Mouse (Mus musculus): ENCODE data around the gene 4931409K22Rik.

4931409K22Rik gene

DNA sequence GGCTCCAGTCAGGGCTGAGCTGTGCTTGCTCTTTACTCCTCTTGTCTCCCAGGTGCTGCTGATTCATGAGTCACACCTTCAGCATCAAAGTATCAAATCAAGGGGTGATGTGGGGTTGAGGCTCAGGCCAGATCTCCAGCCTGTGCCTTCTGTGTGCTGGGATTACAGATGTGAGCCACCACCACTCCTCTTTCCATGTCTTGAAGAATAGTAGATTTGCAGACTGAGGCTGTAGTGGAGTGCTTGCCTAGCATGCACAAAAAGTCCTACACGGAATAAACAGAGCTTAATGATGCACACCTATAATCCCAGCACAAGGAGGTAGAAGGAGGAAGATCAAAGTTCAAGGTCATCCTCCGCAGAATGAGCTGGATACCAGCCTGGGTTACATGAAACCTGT, at the start of gene 4931409K22Rik:
TSS of gene 4931409K22Rik (minus strand) at position 101 of the 400 bp plus-strand sequence.
- in situ Hi-C loops (cut with MboI; ENCODE audit: low sequenced_read_pairs), result no loop called here

DNA sequence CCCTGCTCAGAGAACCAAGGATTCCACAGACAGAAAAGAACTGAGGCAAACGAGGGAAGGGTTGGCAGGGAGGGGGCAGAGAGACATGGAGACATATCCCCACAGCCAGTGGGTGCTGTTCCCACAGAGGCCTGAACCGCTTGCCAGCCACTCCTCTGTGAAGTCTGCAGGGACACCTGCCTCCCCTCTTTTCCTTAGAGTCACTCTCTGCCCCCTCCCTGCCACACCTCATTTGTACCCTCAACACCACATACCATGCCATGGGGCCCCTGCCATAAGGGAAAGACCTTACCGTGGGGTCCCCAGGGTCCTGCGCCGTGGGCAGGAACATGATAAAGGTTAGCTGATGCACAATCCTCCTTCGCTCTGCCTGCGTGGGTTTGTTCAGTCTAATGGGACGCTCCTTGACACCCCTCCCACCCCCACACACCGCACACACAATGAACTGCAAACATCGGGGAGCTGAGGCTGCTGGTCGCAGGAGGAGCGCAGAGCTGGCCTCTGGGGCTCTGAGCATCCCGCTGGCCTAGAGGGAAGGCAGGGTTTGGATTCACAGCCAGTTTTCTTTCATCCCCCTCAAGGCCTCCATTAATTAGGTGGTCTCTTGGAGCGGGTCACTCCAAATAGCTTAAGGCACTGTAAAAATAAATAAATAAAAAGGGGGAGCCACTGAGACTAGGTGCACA, 49.5 kb upstream of the 4931409K22Rik start:
- in situ Hi-C loops (cut with MboI; ENCODE audit: low sequenced_read_pairs), result no loop called here

DNA sequence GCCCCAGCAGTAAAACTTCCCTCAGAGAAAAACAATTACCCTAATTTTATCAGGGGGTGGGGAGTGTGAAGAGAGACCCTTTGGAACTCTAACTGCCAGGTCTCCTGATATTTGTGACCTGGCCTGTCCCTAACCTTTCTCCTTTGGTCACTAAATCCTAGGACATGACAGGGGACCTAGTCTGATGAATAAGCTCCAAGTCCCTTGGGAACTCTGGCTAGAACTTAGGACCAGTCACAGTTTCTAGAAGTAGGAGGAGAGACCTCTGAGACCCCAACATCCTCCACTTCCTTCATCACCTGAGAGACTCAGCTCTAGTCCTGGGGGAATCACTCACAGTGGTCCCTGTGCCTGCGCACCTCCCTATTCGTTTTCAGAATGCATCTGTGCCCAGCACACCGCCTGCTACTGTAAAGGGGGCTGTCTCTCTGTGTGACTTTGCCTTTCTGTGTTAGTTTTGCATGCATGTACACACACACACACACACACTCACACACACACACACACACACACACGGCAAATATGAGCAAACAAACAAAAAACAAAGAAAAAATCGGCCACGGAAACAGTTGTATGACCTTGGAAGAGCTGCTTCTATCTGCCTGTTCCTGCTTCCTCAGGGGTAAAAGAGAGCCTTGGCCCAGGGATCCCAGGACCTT, 48.8 kb upstream of the 4931409K22Rik start:
- in situ Hi-C loops (cut with MboI; ENCODE audit: low sequenced_read_pairs), result no loop called here

DNA sequence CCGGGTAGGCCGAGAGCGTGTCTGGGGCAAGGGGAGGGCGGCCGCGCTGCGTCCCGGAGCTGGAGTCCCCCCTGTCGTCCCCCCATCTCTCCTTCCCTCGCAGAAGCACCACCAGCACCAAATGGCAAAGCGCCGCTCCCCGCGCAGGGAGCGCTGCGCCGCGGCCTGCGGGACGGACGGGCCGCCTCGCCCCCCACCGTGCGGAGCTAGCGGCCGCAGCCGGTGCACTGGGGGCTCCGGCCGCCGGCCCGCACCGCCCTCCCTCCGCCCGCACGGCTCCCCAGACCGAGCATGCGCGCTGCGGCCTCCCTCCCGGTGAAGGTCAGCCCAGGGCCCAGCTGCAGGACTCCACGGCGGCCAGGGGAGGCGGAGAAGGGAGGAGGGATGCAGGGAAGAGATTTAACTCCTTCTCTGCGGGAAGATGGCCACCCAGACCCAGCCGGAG, 48.1 kb upstream of the 4931409K22Rik start:
- in situ Hi-C loops (cut with MboI; ENCODE audit: low sequenced_read_pairs), result no loop called here

DNA sequence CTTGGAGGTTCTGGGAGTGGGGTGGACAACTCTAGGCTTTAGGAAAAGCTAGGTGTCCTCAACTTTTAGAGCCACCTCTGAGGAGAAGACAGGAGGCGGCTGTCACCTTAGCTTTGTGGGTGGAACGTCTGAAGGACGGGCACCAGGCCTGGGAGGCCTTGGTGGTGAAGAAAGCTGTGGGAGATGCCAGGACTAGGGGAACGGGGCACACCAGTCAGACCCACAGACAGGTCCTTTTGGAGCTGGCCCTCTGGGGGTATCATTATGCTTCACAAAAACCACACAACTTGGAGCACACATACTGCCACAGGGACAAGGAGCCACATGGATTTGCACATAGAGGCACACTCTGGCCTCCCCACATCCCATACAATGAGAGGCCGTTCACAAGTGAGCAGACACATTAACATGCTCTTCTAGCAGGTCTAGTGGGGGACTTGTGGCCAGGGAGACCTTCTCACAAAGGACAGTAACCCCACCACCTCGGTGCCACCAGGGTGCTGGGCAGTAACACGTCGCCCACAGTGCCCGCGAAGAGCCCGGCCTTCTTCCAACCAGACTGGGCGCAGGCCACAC, 47.6 kb upstream of the 4931409K22Rik start:
- in situ Hi-C loops (cut with MboI; ENCODE audit: low sequenced_read_pairs), result no loop called here

DNA sequence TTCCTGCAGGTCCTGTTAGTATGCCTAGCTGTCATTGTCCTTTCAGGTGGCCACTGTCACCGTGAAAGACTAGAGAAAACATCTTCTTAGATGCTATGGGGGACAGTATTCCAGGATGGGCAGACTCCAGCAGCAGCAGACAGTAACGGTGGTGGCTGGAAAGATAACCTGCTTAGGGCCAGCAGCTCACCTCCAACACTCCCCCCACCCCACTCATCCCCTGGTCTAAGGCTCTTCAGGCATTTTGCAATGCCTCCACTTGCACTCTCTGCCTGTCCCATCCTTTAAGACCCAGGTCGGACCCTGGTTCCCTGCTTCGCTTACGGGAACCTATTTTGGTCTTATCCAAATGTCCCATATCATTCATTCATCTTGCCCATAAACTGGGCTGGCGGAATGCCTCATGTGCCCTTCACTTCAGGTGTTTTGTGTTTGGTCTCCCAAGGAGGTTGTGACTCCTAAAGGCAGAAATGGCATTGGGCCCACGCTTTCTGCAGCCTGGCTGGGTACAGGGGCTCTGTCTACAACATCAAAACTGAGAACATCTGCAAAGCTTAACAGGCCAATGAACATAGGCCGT, 46.9 kb upstream of the 4931409K22Rik start:
- in situ Hi-C loops (cut with MboI; ENCODE audit: low sequenced_read_pairs), result no loop called here

DNA sequence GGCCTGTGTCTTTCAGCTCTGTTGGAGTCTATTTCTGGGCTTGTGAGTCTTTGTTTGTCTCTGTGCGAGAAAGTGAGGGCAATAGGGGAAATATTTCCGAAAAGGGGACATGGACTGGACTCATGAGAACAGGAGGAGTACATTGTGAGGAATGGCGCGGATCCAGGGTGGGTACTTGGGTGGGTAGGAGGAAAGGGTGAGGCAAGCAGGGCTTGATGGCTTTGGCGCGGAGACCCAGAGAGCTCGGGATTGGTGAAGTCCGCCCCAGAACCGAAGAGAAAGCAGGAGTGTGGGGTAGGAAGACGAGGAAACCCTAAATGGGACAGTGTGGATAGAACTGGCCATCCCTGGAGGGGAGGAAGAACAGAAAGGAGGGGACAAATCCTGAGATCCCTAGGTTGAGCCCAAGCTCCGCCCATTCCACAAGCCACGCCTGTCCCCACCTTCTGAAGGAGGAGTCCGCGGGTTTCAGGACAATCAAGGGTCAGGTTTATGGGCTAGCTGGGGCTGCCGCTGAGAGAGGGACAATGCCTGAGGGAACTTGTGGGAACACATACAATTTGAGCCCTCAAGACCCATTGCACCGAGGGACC, 46.2 kb upstream of the 4931409K22Rik start:
- in situ Hi-C loops (cut with MboI; ENCODE audit: low sequenced_read_pairs), result no loop called here

DNA sequence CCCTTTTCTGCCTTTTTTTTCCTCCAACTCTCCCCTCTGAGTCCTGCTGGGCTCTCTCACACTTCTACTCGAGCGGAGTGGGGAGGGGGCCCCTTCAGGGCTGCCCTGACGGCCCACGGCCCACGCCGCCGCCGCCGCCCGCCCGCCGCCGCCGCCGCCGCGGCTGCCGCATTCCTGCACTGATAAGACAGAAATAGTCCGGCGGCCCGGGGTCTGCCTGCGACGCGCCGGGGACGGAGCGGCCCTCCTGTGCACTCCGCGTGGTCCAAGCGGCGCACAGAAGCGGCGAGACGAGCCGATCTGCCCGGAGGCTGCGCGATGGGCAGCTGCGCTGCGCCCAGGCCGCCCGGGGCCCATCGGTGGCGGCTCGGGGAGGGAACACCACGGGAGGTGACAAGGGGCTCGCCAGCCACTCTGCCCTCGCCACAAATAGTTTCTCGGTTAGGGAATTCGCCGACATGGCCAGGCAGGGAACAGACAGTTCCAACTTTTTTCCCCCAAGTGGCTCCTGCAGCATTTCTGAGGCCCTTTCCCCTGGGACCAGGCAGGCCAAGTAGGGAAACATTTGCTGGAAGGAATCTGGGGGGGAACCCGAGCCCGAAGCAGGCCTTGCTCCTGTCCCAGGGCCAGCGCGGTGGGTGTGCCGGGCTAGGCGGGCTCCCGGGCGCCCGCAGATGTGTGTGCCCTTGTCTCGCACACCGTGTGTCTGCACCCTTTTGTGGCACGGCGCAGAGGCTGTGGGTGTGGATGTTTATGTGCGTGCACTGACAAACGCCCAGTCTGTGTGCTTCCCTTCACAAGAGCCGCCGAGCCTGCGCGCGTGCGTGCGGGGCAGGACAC, 45.5 kb upstream of the 4931409K22Rik start:
- in situ Hi-C loops (cut with MboI; ENCODE audit: low sequenced_read_pairs), result no loop called here

DNA sequence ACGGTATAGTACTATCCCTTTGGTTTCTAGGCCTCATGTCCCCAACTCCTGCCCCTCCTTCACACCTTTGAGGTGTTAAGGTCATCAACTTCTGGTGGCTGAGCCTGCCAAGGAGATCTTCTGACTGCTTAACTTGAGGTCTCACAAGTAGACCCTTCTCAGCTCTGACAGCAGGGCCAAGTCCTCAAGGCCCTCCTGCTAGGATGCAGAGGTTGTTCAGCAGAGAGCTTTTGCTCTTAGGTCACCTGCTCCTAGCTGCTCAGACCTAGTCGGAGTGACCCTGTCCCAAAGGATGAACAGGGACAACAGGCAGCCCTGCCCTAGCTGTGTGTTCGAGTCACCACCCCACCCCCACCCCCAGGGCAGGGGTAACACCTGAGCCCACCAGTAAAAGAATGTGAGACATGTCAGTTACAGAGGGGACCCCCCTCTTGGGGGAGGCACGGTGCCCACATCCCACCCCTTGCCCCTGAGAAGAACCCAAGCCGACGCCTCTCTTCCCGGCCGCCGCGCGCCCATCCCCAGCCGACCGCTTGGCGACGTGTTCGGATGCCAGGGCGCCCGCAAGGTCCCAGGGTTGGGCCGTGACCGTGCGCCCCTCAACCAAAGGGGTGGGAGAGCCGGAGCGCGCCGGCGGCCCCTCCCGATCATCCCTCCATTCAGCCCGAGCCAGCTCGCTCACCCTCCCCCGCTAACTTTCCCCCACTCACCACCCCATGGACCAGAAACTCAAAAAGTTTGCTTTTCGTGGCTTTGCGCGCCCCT, 44.6 kb upstream of the 4931409K22Rik start:
- in situ Hi-C loops (cut with MboI; ENCODE audit: low sequenced_read_pairs), result no loop called here

DNA sequence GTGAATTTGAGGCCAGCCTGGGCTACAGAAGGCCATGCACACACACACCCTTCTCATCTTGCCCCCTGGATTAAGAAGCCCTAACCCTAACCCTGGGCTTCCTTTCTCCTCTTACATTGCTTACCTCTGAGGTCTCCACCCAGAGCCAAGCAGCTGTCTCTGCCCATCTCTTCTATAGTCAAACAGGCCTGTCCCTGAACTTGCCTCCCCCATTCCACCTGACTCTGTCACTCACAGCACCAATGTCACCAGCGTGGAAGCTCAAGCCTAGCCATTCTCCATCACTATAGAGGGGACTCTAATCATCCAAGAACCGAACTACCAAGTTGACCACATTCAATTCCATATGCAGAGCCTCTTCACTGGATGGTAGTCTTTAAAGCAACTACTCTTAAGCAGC, 43.6 kb upstream of the 4931409K22Rik start:
- in situ Hi-C loops (cut with MboI; ENCODE audit: low sequenced_read_pairs), result no loop called here

DNA sequence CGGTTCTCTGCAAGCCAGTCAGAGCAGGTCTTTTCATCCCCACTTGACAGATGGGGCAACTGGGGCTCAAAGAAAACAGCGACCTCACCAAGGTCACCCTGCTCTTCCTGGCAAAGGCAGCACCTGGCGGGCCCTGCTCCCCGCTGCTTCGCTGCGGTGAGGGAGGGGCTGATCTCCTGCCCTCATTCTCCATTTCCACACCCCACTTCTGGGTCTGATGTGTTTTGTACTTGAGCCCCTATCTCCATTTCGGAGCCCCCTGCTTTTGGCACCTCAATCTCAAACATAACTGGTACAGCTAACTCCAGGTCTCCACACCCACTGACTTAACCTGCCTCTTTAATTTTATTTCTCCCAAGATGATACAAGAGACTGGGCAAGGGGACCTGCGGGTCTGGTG, 42.5 kb upstream of the 4931409K22Rik start:
- in situ Hi-C loops (cut with MboI; ENCODE audit: low sequenced_read_pairs), result no loop called here

DNA sequence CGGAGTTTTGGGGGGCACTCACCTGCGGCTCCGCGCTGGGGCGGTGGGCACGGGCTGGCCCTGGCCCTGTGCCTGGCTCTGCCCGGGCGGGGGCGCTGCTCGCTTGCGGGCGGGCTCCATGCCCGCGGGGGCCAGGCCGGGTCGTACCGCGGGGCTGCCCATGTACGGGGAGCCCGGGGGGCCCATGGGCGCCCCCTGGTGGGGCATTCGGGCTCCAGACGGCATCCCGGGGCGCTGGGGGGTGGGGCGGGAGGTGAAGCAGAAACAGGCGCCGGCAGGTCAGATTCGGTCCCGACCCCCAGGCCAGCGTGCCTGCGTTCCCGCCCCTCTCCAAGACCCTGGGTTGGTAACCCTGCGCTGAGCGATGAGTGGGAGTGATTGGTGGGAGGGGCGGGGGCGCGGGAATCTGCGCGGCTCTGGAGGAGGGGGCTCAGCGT, 42.0 kb upstream of the 4931409K22Rik start:
- in situ Hi-C loops (cut with MboI; ENCODE audit: low sequenced_read_pairs), result no loop called here

DNA sequence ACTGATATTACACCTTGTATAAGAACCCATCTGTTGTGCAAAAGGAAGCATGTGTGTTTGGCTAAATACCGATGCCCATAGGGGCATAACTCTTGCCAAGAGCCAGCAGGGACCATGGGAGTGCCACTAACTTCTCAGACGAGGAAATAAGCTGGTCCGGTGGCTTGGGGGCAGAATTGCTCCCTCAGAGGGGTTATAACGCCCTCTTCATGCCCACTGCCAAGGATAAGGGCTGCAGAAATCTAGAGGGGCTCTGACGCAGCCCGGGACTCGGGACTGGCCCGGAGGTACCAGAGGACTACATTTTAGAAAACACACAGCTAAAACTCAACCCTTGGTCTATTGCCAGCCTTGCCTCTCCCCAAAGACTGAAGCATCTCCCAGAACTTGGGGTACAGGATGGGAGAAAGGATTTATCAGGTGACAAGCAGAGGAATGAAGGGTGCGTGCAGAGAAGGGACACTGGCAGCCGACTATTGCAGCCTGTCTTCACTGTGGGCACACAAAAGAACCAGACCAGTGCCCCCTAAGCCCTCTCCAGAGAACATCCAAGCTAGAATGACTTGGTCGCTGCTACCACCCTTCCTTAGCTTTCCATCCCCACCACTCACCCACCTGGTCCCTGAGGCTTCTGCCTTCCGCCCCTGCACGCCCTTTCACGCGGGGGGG, 41.4 kb upstream of the 4931409K22Rik start:
- in situ Hi-C loops (cut with MboI; ENCODE audit: low sequenced_read_pairs), result no loop called here

DNA sequence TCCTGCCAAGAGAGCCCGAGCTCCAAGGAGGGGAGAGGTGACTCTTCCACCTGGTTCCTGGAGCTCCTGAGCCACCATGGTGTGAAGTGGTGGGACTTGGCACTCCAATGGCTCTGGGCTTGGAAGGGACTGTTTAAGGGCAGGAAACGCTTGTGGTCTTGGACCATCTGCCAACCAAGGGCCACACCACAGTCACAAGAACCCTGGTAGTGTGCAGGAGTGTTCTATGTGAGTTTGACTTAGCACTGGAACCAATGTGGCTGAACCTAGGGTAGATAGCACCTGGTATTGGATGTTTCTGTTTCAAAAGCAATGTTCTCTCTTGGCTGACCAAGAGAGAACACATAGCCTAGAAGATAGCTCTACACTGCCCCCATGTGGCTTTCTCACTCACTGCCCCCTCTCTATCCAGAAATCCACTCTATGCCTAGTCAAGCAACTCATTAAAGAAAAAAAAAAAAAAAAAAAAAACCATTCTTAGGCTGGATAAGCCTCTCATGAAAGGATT, 40.7 kb upstream of the 4931409K22Rik start:
- in situ Hi-C loops (cut with MboI; ENCODE audit: low sequenced_read_pairs), result no loop called here

DNA sequence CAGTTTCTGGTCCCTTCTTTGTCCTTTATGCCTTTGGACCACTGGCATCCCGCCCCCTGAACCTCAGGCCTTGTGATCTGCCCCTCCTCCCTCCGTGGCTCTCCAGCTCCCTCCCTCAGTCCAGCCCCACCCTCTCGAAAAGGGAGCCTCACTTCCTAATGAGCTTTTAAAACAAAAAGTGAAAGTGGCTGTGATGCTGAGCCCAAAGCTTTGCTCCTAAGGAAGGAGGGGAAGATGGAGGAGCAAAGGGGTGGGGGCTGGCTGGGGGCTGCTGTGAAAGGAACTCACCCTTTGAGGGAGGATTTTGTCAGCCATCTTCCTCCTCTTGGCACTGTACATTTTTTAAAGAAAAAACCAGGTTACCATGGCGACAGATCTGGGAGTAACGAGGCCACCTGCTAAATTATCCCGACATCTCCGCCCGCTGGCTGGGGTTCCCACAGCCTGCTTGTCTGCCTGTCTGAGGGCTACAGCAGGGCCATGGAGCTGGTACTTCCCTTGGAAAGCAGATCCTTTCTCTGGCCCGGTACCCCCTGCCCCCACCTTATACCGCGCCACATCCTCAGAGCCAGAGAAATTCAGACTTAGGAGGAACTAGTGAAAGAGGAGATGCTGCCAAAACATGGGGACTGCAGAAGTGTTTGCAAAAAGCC, 40.0 kb upstream of the 4931409K22Rik start:
- in situ Hi-C loops (cut with MboI; ENCODE audit: low sequenced_read_pairs), result no loop called here

DNA sequence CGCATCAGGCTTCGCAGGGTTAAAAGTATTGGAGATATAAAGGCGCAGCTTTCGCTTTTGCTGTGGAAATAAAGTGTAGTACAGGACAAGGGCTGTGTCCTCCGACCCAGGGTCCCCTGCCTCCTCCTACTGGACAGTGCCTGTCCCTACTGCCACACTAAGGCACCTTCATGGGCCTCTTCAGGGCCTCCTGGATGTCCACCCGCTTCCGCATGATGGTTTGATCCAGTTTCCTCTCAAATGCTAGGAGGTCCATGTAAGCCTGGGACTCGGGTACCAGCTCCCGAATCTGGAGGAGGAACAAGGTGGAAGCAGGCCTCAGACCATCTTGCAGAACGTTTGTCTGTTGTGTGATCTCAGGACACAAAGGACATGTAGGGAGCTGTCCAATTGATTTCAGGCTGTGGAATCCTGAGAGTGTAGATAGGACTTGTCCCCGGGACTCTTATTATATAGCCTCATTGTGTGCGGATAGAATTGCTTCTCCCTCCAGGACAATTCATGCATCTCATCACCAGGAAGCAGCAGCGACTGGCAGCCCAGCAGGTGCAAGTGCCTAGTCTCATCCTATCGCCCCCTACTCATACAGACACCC, 39.3 kb upstream of the 4931409K22Rik start:
- in situ Hi-C loops (cut with MboI; ENCODE audit: low sequenced_read_pairs), result no loop called here

DNA sequence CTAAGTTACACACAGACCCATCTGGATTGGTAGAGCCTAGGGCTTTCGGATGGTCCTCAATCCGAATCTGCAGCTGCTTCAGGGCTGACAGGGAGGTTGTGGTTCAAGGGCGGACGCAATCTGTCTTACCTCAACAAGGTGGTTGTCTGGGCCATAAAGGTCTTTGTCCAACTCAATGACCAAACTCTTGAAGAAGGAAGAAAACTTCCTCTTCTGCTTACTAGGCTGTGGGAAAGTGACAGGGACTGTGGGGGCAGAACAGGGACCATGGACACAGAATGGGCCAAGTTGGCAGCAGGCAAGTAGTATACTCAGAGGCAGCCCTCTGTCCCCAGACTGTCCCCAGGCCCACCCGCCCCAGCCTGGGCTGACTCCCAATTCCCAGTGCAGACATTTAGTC, 38.7 kb upstream of the 4931409K22Rik start:
- in situ Hi-C loops (cut with MboI; ENCODE audit: low sequenced_read_pairs), result no loop called here

DNA sequence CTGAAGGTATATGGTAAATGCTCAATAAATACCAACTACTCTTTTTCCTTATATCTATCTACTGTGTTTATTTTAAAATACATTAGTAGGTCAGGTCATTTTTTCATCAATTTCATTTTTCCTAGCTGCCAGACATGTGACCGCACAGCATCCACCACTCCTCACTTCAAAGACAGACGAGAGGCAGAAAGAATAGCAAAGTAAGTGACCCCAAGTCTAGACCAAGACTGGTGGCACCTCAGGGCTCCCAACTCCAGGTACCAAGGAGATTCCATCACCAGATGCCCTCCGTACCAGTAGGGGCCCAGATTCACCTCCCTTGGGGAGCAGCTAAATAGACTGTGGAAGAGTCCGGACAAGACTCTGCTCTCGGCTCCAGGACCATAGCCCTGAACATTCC, 37.7 kb upstream of the 4931409K22Rik start:
- in situ Hi-C loops (cut with MboI; ENCODE audit: low sequenced_read_pairs), result no loop called here

Data from CH12F3 (cell line).